Mouse (Mus musculus) hindbrain, postnatal 0 days (tissue): ENCODE data around the gene Ppp2r5e. TPM values are rescaled to one million over a fixed set of nuclear protein-coding genes. Genes with fewer than 3 reads are reported as not detected.

Experiments
- ATAC-seq: fragments of 200-750 bp; cut with Nextera tagmentation; 2 replicates; pipeline ENCODE4 v1.8.0; 2017; ENCODE audit warnings: mild to moderate bottlenecking, moderate TSS enrichment, moderate library complexity
- DNase-seq: peaks from one replicate; pipeline ENCODE4 v3.0.0-alpha.2; 2015; ENCODE audit warnings: low spot score
- H3K27ac ChIP-seq: fragments of 300-500 bp; sonication (generic); 2 replicates; pipeline ENCODE4 v1.5.1; 2014; ENCODE audit warnings: mild to moderate bottlenecking
- H3K27me3 ChIP-seq: fragments of 300-500 bp; sonication (generic); 2 replicates; pipeline ENCODE4 v1.6.1; 2014; ENCODE audit warnings: low read length, mixed read lengths; ENCODE audit not compliant: insufficient read depth
- H3K36me3 ChIP-seq: fragments of 300-500 bp; sonication (generic); 2 replicates; pipeline ENCODE4 v1.6.1; 2014; ENCODE audit warnings: low read length, mixed read lengths; ENCODE audit not compliant: insufficient read depth
- H3K4me1 ChIP-seq: fragments of 300-500 bp; sonication (generic); 2 replicates; pipeline ENCODE4 v1.6.1; 2014; ENCODE audit warnings: antibody characterized with exemption, low read length, mixed read lengths; ENCODE audit not compliant: insufficient read depth
- H3K4me2 ChIP-seq: fragments of 300-500 bp; sonication (generic); 2 replicates; pipeline ENCODE4 v1.6.1; 2014; ENCODE audit warnings: low read depth, mild to moderate bottlenecking, low read length, moderate library complexity, mixed read lengths
- H3K4me3 ChIP-seq: fragments of 300-500 bp; sonication (generic); 2 replicates; pipeline ENCODE4 v1.5.1; 2014; ENCODE audit warnings: low read length
- H3K9ac ChIP-seq: fragments of 300-500 bp; sonication (generic); replicated peaks from 2 replicates; pipeline ENCODE4 v1.6.1; 2014; ENCODE audit warnings: mild to moderate bottlenecking, low read length, moderate library complexity, mixed read lengths
- H3K9me3 ChIP-seq: fragments of 300-500 bp; sonication (generic); 2 replicates; pipeline ENCODE4 v1.6.1; 2016; ENCODE audit warnings: low read length, mixed read lengths
- CTCF ChIP-seq: IDR thresholded peaks from 2 replicates; pipeline ENCODE4 v1.5.1; 2016; ENCODE audit warnings: antibody characterized with exemption, control low read depth, low read depth
- WGBS: fragments of 180-500 bp; shearing (Covaris S2); extraction: QIAGEN DNeasy Blood & Tissue Kit; methylation state at CpG from one replicate; pipeline ENCODE4 v1.1.7; 2014; 5-methylcytosine and 5-hydroxymethylcytosine counted together
- polyA plus RNA-seq: library from polyadenylated mRNA; unstranded; fragments of >200 nt; fragmentation: Nextera tagmentation; extraction: Ambion mirVana; gene quantifications from 2 replicates; pipeline ENCODE4 v1.2.1, GENCODE M21; 2015
- total RNA-seq: library from RNA; depleted of rRNA; stranded (reverse); fragments of >200 nt; gene quantifications from 2 replicates; pipeline ENCODE4 v1.2.3, GENCODE M21; 2014

The Ppp2r5e gene
- total and polyA plus RNA-seq, 2 experiments from 2014 or later = 23.4 to 26.7 TPM

- 89% methylated on average over 1 of the region's 1 CpGs for WGBS
These were observed 31.5 kb downstream of the Ppp2r5e start for GRCm38 (mm10) chr12:75564498-75564897.

GRCm38 (mm10) chr12:75562996-75563618 is 32.9 kb downstream of the Ppp2r5e start:
- Histone ChIP-seq H3K27ac (no peak overlapping the region), H3K36me3 (no peaks in the 10 kb centered on the region), H3K9ac (no peak overlapping the region), H3K27me3 (no peaks in the 10 kb centered on the region), H3K4me1 (0 out of 2 replicates have a peak, but pooled peaks cover 10% of the 10 kb centered on the region), H3K4me2 (no peak overlapping the region), H3K4me3 (no peak overlapping the region), H3K9me3 (no peaks in the 10 kb centered on the region)
- DNase-seq = no peak
- WGBS = 93% methylated on average over 1 of the region's 1 CpGs
- no peak for ATAC-seq
- TF ChIP-seq CTCF = no peak

More at GRCm38 (mm10) chr12:75564498-75564897, 31.5 kb downstream of the Ppp2r5e start:
- Histone ChIP-seq H3K9ac (no peak overlapping the region), H3K36me3 (no peaks in the 10 kb centered on the region), H3K9me3 (no peaks in the 10 kb centered on the region), H3K27me3 (no peaks in the 10 kb centered on the region), H3K27ac (no peak overlapping the region), H3K4me2 (no peak overlapping the region), H3K4me1 (no peaks in the 10 kb centered on the region), H3K4me3 (no peak overlapping the region)
- TF ChIP-seq CTCF = no peak
- ATAC-seq (no peak), DNase-seq (no peak)

- DNase-seq (no peak), ATAC-seq (no peak)
- no peaks in the 10 kb centered on the region for H3K9me3 ChIP-seq
- peaks cover 21% of the 10 kb centered on the region; the same call in 1 of the 2 replicates for H3K4me1 ChIP-seq
- no peak overlapping the region for H3K4me3 ChIP-seq
- no peak overlapping the region for H3K9ac ChIP-seq
- no peak overlapping the region for H3K27ac ChIP-seq
- no peak overlapping the region for H3K4me2 ChIP-seq
- 91% methylated on average over 4 of the region's 4 CpGs for WGBS
- no peaks in the 10 kb centered on the region for H3K27me3 ChIP-seq
- no peaks in the 10 kb centered on the region for H3K36me3 ChIP-seq
- no peak for TF ChIP-seq CTCF
These were observed 35.2 kb downstream of the Ppp2r5e start for GRCm38 (mm10) chr12:75560681-75561387.

GRCm38 (mm10) chr12:75559196-75559595 is 36.8 kb downstream of the Ppp2r5e start:
- H3K4me1 ChIP-seq = peaks cover 21% of the 10 kb centered on the region; the same call in 1 of the 2 replicates
- ATAC-seq (no peak), DNase-seq (no peak)
- H3K4me2 ChIP-seq = no peak overlapping the region
- 57% methylated on average over 2 of the region's 2 CpGs for WGBS
- no peak overlapping the region for H3K9ac ChIP-seq
- no peaks in the 10 kb centered on the region for H3K36me3 ChIP-seq
- no peak for TF ChIP-seq CTCF
- no peaks in the 10 kb centered on the region for H3K27me3 ChIP-seq
- no peak overlapping the region for H3K27ac ChIP-seq
- H3K9me3 ChIP-seq = no peaks in the 10 kb centered on the region
- H3K4me3 ChIP-seq = no peak overlapping the region

- no peak overlapping the region for H3K4me3 ChIP-seq
- peaks cover 21% of the 10 kb centered on the region; the same call in 1 of the 2 replicates for H3K4me1 ChIP-seq
- H3K9ac ChIP-seq = no peak overlapping the region
- TF ChIP-seq CTCF = no peak
- H3K27ac ChIP-seq = peak overlapping the region; percentile 37; the same call in 1 of the 2 replicates
- H3K36me3 ChIP-seq = no peaks in the 10 kb centered on the region
- H3K9me3 ChIP-seq = no peaks in the 10 kb centered on the region
- ATAC-seq (peak; percentile 64), DNase-seq (peak; percentile 77)
- no peak overlapping the region for H3K4me2 ChIP-seq
- WGBS = 29% methylated on average over 2 of the region's 2 CpGs
- H3K27me3 ChIP-seq = no peaks in the 10 kb centered on the region
These were observed 38.2 kb downstream of the Ppp2r5e start for GRCm38 (mm10) chr12:75557813-75558212.

GRCm38 (mm10) chr12:75555032-75555431 is 41.0 kb downstream of the Ppp2r5e start:
- H3K9ac ChIP-seq = no peak overlapping the region
- peaks cover 24% of the 10 kb centered on the region; the same call in 1 of the 2 replicates for H3K4me1 ChIP-seq
- DNase-seq (no peak), ATAC-seq (no peak)
- TF ChIP-seq CTCF = no peak
- no peaks in the 10 kb centered on the region for H3K9me3 ChIP-seq
- no peak overlapping the region for H3K4me3 ChIP-seq
- H3K36me3 ChIP-seq = no peaks in the 10 kb centered on the region
- 69% methylated on average over 3 of the region's 3 CpGs for WGBS
- H3K27ac ChIP-seq = no peak overlapping the region
- no peak overlapping the region for H3K4me2 ChIP-seq
- no peaks in the 10 kb centered on the region for H3K27me3 ChIP-seq

- Histone ChIP-seq H3K27ac (no peak overlapping the region), H3K4me3 (no peak overlapping the region), H3K9me3 (no peaks in the 10 kb centered on the region), H3K9ac (no peak overlapping the region), H3K4me2 (no peak overlapping the region), H3K36me3 (no peaks in the 10 kb centered on the region), H3K4me1 (peaks cover 7% of the 10 kb centered on the region), H3K27me3 (no peaks in the 10 kb centered on the region)
- ATAC-seq (no peak), DNase-seq (no peak)
- WGBS = 76% methylated on average over 3 of the region's 3 CpGs
- no peak for TF ChIP-seq CTCF
These were observed 43.7 kb downstream of the Ppp2r5e start for GRCm38 (mm10) chr12:75552296-75552695.
